ENCODE assay signal across 21 mouse cellular contexts in genomic region chr13:8782636-8783035, GRCm38 (mm10).
A peak's percentile ranks its signal among the peaks of the same experiment; 100 is the strongest.
DNase-seq lines count a peak whose midpoint lies in the region; ATAC-seq and TF ChIP-seq lines count a peak whose summit lies in the region.
"Had no signal": no experiment of that assay in that cellular context is flagged by ENCODE, and none has a peak within 500 bp of the region (broad histone marks: within the 10 kb centered on the region; RNA-seq: fewer than 3 reads in every experiment).

No protein-coding gene starts in this region.

- H3K27ac ChIP-seq in hindbrain, postnatal 0 days, result no peak overlapping the region
- H3K27ac ChIP-seq in hindbrain, embryonic 14.5 days, result no peak overlapping the region
- no peak overlapping the region for H3K27ac ChIP-seq in gastrocnemius, adult 2 months
- H3K27ac ChIP-seq: embryonic facial prominence, embryonic 12.5 days; forebrain, embryonic 15.5 days; heart, adult 2 months; hindbrain, embryonic 13.5 days; macrophage; midbrain, embryonic 15.5 days had no signal

- H3K27me3 ChIP-seq in hindbrain, postnatal 0 days (ENCODE audit: insufficient read depth, low read length), result no peaks in the 10 kb centered on the region
- H3K27me3 ChIP-seq in hindbrain, embryonic 14.5 days (ENCODE audit: control insufficient read depth, insufficient read depth, low read length), result no peaks in the 10 kb centered on the region
- H3K27me3 ChIP-seq: embryonic facial prominence, embryonic 12.5 days; forebrain, embryonic 15.5 days; hindbrain, embryonic 13.5 days; midbrain, embryonic 15.5 days had no signal

- intact Hi-C loops in gastrocnemius, adult 2 months (cut with DNase I), result no loop called here

- no peak for ATAC-seq in hindbrain, postnatal 0 days
- ATAC-seq in hindbrain, embryonic 14.5 days (ENCODE audit: low FRiP score), result no peak
- no peak for ATAC-seq in activated CD4-positive, CD25-positive, alpha-beta regulatory T cell, adult 4 months
- ATAC-seq in granulocyte monocyte progenitor cell, adult 5-6 weeks (replicated peaks; ENCODE audit: poor library complexity, severe bottlenecking), result no peak
- ATAC-seq: CD4-positive, CD25-positive, alpha-beta regulatory T cell, adult 4 months; forebrain, embryonic 15.5 days; intestine, postnatal 0 days; midbrain, embryonic 15.5 days had no signal

- 48% methylated on average over 4 of the region's 4 CpGs for WGBS in hindbrain, postnatal 0 days
- WGBS in hindbrain, embryonic 14.5 days, result 38% methylated on average over 4 of the region's 4 CpGs

- H3K4me3 ChIP-seq in hindbrain, postnatal 0 days (ENCODE audit: low read length), result no peak overlapping the region
- no peak overlapping the region for H3K4me3 ChIP-seq in hindbrain, embryonic 14.5 days (replicated peaks; ENCODE audit: low read length)
- H3K4me3 ChIP-seq in gastrocnemius, adult 2 months, result no peak overlapping the region
- H3K4me3 ChIP-seq: embryonic facial prominence, embryonic 12.5 days; forebrain, embryonic 15.5 days; heart, adult 2 months; hindbrain, embryonic 13.5 days; midbrain, embryonic 15.5 days had no signal

- H3K9me3 ChIP-seq in hindbrain, postnatal 0 days (ENCODE audit: low read length), result no peaks in the 10 kb centered on the region
- H3K9me3 ChIP-seq in hindbrain, embryonic 14.5 days (ENCODE audit: control insufficient read depth, low read length), result no peaks in the 10 kb centered on the region
- H3K9me3 ChIP-seq: embryonic facial prominence, embryonic 12.5 days; forebrain, embryonic 15.5 days; G1E; hindbrain, embryonic 13.5 days; midbrain, embryonic 15.5 days had no signal

- no peak overlapping the region for H3K4me2 ChIP-seq in hindbrain, postnatal 0 days (ENCODE audit: low read depth, low read length)
- H3K4me2 ChIP-seq in hindbrain, embryonic 14.5 days (replicated peaks), result no peak overlapping the region
- H3K4me2 ChIP-seq: embryonic facial prominence, embryonic 12.5 days; forebrain, embryonic 15.5 days; hindbrain, embryonic 13.5 days; lung, embryonic 14.5 days; midbrain, embryonic 15.5 days had no signal

- no peaks in the 10 kb centered on the region for H3K36me3 ChIP-seq in hindbrain, postnatal 0 days (ENCODE audit: insufficient read depth, low read length)
- no peaks in the 10 kb centered on the region for H3K36me3 ChIP-seq in hindbrain, embryonic 14.5 days (replicated peaks; ENCODE audit: control insufficient read depth, insufficient read depth)
- H3K36me3 ChIP-seq: embryonic facial prominence, embryonic 12.5 days; forebrain, embryonic 15.5 days; G1E; hindbrain, embryonic 13.5 days; midbrain, embryonic 15.5 days had no signal

- H3K4me1 ChIP-seq in hindbrain, postnatal 0 days (ENCODE audit: insufficient read depth, low read length), result no peaks in the 10 kb centered on the region
- 0 out of 2 replicates have a peak, but pooled peaks cover 6% of the 10 kb centered on the region for H3K4me1 ChIP-seq in hindbrain, embryonic 14.5 days (replicated peaks; ENCODE audit: control insufficient read depth, insufficient read depth, low read length)
- H3K4me1 ChIP-seq: embryonic facial prominence, embryonic 12.5 days had no signal

- no peak overlapping the region for H3K9ac ChIP-seq in hindbrain, postnatal 0 days (replicated peaks; ENCODE audit: low read length)
- no peak overlapping the region for H3K9ac ChIP-seq in hindbrain, embryonic 14.5 days
- H3K9ac ChIP-seq: embryonic facial prominence, embryonic 12.5 days; forebrain, embryonic 15.5 days; hindbrain, embryonic 13.5 days; lung, embryonic 14.5 days; midbrain, embryonic 15.5 days had no signal

- DNase-seq in hindbrain, postnatal 0 days (ENCODE audit: low spot score), result peak; percentile 15
- no peak for DNase-seq in hindbrain, embryonic 14.5 days (ENCODE audit: low spot score)
- peak; percentile 64 for DNase-seq in brain, adult 2 months (ENCODE audit: low read depth, low spot score)
- peak; percentile 69 for DNase-seq in cerebellum, adult 11-12 months
- DNase-seq in cerebellum, postnatal 25 days, result peak; percentile 61 to 69
- no peak for DNase-seq in gastrocnemius, adult 2 months
- DNase-seq: adrenal gland, postnatal 25 days; heart, adult 2 months; kidney, postnatal 36 days; lung, embryonic 14.5 days; right cerebral cortex, adult 18-20 months had no signal

- TF ChIP-seq CTCF in hindbrain, postnatal 0 days (IDR thresholded peaks at IDR 0.05; ENCODE audit: low read depth), result no peak
- no peak for TF ChIP-seq CTCF in gastrocnemius, adult 2 months (IDR thresholded peaks at IDR 0.05)

Comparison
In these comparisons a context has a peak if more than half of its experiments do, and no peak if none do; other contexts are left out.
1. DNase-seq: peak in hindbrain, postnatal 0 days (single experiment), brain, adult 2 months (single experiment), cerebellum, adult 11-12 months (single experiment) and cerebellum, postnatal 25 days (2 of 2); none in hindbrain, embryonic 14.5 days (single experiment) and gastrocnemius, adult 2 months (single experiment).